Mouse (Mus musculus) olfactory bulb, adult 2 months (tissue): ENCODE results near the gene Lpar1.

Experiments used
- CTCF ChIP-seq: fragments of 200-500 bp; IDR thresholded peaks from 2 replicates; pipeline ENCODE4 v1.5.1; 2012; ENCODE audit warnings: low read depth, mild to moderate bottlenecking, low read length, moderate library complexity; ENCODE audit not compliant: insufficient read depth
- POLR2A ChIP-seq: fragments of 200-500 bp; IDR thresholded peaks from 2 replicates; pipeline ENCODE4 v1.6.1; 2012; ENCODE audit warnings: mild to moderate bottlenecking, low read depth, low read length, moderate library complexity; ENCODE audit not compliant: insufficient read depth

DNA sequence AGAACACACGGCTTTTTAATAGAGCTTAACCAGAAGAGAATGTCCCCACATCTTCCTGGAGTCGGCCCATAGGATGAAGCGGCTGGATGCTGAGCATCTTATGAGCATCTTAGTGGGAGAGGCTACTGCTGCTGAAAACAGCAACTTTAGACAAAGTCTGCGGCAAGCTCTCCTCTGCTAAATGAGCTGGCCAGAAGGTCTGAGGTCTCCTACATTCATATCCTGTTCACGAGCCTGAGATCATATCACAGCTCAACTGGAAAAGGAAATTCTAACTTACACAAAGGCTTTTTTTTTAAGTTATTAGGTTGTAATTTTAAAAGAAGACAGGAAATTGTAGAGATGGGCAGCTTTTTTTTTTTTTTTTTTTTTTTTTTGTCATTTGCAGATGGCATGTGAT, 33.2 kb downstream of the Lpar1 start:
- TF ChIP-seq CTCF = no peak
- TF ChIP-seq POLR2A = no peak
